Mouse (Mus musculus) embryonic facial prominence, embryonic 11.5 days (tissue): ENCODE data around the gene Slc5a3. TPM values are rescaled to one million over a fixed set of nuclear protein-coding genes. Genes with fewer than 3 reads are reported as not detected.

Source experiments
- ATAC-seq: fragments of 200-750 bp; cut with Nextera tagmentation; replicated peaks from 2 replicates; pipeline ENCODE4 v1.8.0; 2017; ENCODE audit warnings: low read depth; ENCODE audit not compliant: insufficient number of reproducible peaks, low FRiP score, low TSS enrichment
- DNase-seq: peaks from one replicate; pipeline ENCODE4 v3.0.0-alpha.2; 2015; ENCODE audit warnings: low spot score
- H3K27ac ChIP-seq: fragments of 300-500 bp; sonication (generic); replicated peaks from 2 replicates; pipeline ENCODE4 v1.5.1; 2014; ENCODE audit warnings: mild to moderate bottlenecking, low read depth, low read length, control low read depth
- H3K27me3 ChIP-seq: fragments of 300-500 bp; sonication (generic); 2 replicates; pipeline ENCODE4 v1.6.1; 2014; ENCODE audit warnings: mild to moderate bottlenecking, low read length, moderate library complexity, mixed read lengths; ENCODE audit not compliant: control insufficient read depth, insufficient read depth
- H3K36me3 ChIP-seq: fragments of 300-500 bp; sonication (generic); replicated peaks from 2 replicates; pipeline ENCODE4 v1.6.1; 2014; ENCODE audit warnings: low read depth, mild to moderate bottlenecking, low read length, moderate library complexity, mixed read lengths; ENCODE audit not compliant: control insufficient read depth, insufficient read depth
- H3K4me1 ChIP-seq: fragments of 300-500 bp; sonication (generic); 2 replicates; pipeline ENCODE4 v1.6.1; 2014; ENCODE audit warnings: low read length, mixed read lengths; ENCODE audit not compliant: control insufficient read depth, insufficient read depth
- H3K4me2 ChIP-seq: fragments of 300-500 bp; sonication (generic); 2 replicates; pipeline ENCODE4 v1.6.1; 2014; ENCODE audit warnings: low read depth, mild to moderate bottlenecking, control low read depth, low read length, moderate library complexity
- H3K4me3 ChIP-seq: fragments of 300-500 bp; sonication (generic); 2 replicates; pipeline ENCODE4 v1.5.1; 2014; ENCODE audit warnings: low read depth, low read length, control low read depth
- H3K9ac ChIP-seq: fragments of 300-500 bp; sonication (generic); replicated peaks from 2 replicates; pipeline ENCODE4 v1.6.1; 2014; ENCODE audit warnings: mild to moderate bottlenecking, control low read depth, low read length
- H3K9me3 ChIP-seq: fragments of 300-500 bp; sonication (generic); replicated peaks from 2 replicates; pipeline ENCODE4 v1.6.1; 2016; ENCODE audit warnings: mild to moderate bottlenecking, low read length, inconsistent platforms, mixed read lengths; ENCODE audit not compliant: control insufficient read depth
- WGBS: fragments of 180-500 bp; shearing (Covaris S2); extraction: QIAGEN DNeasy Blood & Tissue Kit; methylation state at CpG from one replicate; pipeline ENCODE4 v1.1.7; 2014; 5-methylcytosine and 5-hydroxymethylcytosine counted together
- polyA plus RNA-seq: library from polyadenylated mRNA; unstranded; fragments of >200 nt; fragmentation: Nextera tagmentation; extraction: Ambion mirVana; gene quantifications from 2 replicates; pipeline ENCODE4 v1.2.1, GENCODE M21; 2014

Gene Slc5a3
- polyA plus RNA-seq, 1 experiment from 2014 or later, result 12.6 TPM

- 81% methylated on average over 5 of the region's 5 CpGs for WGBS
- no peaks in the 10 kb centered on the region for H3K4me1 ChIP-seq
Observed at GRCm38 (mm10) chr16:92034676-92035075, 23.4 kb upstream of the Slc5a3 start.

GRCm38 (mm10) chr16:92036701-92037100, 21.4 kb upstream of the Slc5a3 start:
- H3K27ac ChIP-seq, result no peak overlapping the region
- ATAC-seq (no peak), DNase-seq (no peak)
- no peaks in the 10 kb centered on the region for H3K36me3 ChIP-seq
- no peaks in the 10 kb centered on the region for H3K4me1 ChIP-seq
- 67% methylated on average over 8 of the region's 8 CpGs for WGBS
- H3K4me2 ChIP-seq, result no peak overlapping the region
- no peaks in the 10 kb centered on the region for H3K27me3 ChIP-seq
- H3K9ac ChIP-seq, result no peak overlapping the region
- no peak overlapping the region for H3K4me3 ChIP-seq
- no peaks in the 10 kb centered on the region for H3K9me3 ChIP-seq

More at GRCm38 (mm10) chr16:92034676-92035075, 23.4 kb upstream of the Slc5a3 start:
- Histone ChIP-seq H3K4me3 (no peak overlapping the region), H3K27ac (no peak overlapping the region), H3K27me3 (no peaks in the 10 kb centered on the region), H3K9ac (no peak overlapping the region), H3K36me3 (no peaks in the 10 kb centered on the region; the same call in 1 of the 2 replicates), H3K9me3 (no peaks in the 10 kb centered on the region), H3K4me2 (no peak overlapping the region)
- DNase-seq, result no peak
- ATAC-seq, result no peak

DNA sequence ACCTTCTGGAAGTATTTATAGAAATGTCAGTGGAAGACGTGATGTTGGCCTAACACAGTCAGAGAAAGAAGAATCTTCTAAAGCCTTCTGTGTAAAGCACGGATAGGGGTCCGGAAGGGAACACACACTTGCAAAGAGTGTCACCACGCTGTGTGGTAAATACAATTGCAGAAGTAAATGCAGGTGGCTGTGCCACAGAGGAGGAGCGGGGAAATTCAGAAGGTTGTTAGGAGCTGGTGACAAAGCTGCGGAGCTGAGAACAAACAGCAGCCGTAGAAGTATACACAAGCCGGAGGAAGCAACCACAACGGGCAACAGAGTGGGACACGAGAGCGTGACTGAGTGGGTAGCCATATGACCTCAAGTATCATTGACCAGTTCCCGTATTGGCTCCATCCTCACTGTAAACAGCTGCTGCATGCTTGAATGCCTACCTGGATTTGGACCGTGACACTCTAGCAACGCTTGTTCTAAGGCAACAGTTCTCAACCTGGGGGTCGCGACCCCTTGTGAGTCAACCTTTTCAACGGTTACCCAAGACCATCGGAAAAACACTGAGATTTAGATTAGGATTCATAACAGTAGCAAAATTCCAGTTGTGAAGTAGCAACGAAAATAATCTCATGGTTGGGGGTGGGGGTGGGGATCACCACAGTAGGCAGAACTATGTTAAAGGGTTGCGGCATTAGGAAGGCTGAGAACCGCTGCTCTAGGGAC, 20.1 kb upstream of the Slc5a3 start:
- H3K4me3 ChIP-seq, result no peak overlapping the region
- H3K27me3 ChIP-seq, result no peaks in the 10 kb centered on the region
- no peak overlapping the region for H3K9ac ChIP-seq
- H3K4me1 ChIP-seq, result no peaks in the 10 kb centered on the region
- no peak for DNase-seq
- no peaks in the 10 kb centered on the region for H3K9me3 ChIP-seq
- H3K4me2 ChIP-seq, result no peak overlapping the region
- no peak overlapping the region for H3K27ac ChIP-seq
- 85% methylated on average over 21 of the region's 21 CpGs for WGBS
- H3K36me3 ChIP-seq, result no peaks in the 10 kb centered on the region
- ATAC-seq, result no peak

GRCm38 (mm10) chr16:92039421-92039820, 18.7 kb upstream of the Slc5a3 start:
- no peaks in the 10 kb centered on the region for H3K36me3 ChIP-seq
- H3K4me2 ChIP-seq, result no peak overlapping the region
- WGBS, result 91% methylated on average over 7 of the region's 7 CpGs
- H3K4me1 ChIP-seq, result no peaks in the 10 kb centered on the region
- no peak overlapping the region for H3K4me3 ChIP-seq
- ATAC-seq, result no peak
- H3K27me3 ChIP-seq, result no peaks in the 10 kb centered on the region
- no peaks in the 10 kb centered on the region for H3K9me3 ChIP-seq
- H3K9ac ChIP-seq, result no peak overlapping the region
- H3K27ac ChIP-seq, result no peak overlapping the region
- DNase-seq, result no peak

DNA sequence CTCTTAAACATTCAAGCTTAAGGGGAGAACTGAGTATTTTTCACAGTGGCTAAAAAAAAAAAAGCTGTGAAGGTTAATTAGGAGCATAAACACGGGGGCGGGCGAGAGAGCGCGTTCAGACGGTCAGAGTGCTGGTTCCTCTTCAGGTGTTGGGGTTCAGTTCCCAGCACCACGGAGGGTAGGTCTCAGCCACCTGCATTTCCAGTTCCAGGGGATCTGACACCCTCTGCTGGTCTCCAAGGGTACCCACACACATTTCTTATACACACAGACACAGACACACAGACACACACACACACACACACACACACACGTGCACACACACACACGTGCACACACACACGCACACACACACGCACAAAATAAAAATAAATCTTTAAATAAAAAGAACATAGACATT, 18.2 kb upstream of the Slc5a3 start:
- no peaks in the 10 kb centered on the region for H3K4me1 ChIP-seq
- no peaks in the 10 kb centered on the region for H3K27me3 ChIP-seq
- H3K9me3 ChIP-seq, result no peaks in the 10 kb centered on the region
- no peak overlapping the region for H3K9ac ChIP-seq
- DNase-seq (no peak), ATAC-seq (no peak)
- WGBS, result 93% methylated on average over 11 of the region's 11 CpGs
- no peak overlapping the region for H3K4me3 ChIP-seq
- no peaks in the 10 kb centered on the region for H3K36me3 ChIP-seq
- no peak overlapping the region for H3K4me2 ChIP-seq
- no peak overlapping the region for H3K27ac ChIP-seq

- ATAC-seq (no peak), DNase-seq (no peak)
- H3K4me1 ChIP-seq, result no peaks in the 10 kb centered on the region
- H3K4me3 ChIP-seq, result no peak overlapping the region
- 80% methylated on average over 7 of the region's 7 CpGs for WGBS
- no peaks in the 10 kb centered on the region; the same call in 1 of the 2 replicates for H3K9me3 ChIP-seq
- no peak overlapping the region for H3K9ac ChIP-seq
- H3K27me3 ChIP-seq, result no peaks in the 10 kb centered on the region
- no peak overlapping the region for H3K4me2 ChIP-seq
- no peak overlapping the region for H3K27ac ChIP-seq
- H3K36me3 ChIP-seq, result no peaks in the 10 kb centered on the region
Observed at GRCm38 (mm10) chr16:92051777-92052310, 6.3 kb upstream of the Slc5a3 start.

GRCm38 (mm10) chr16:92052569-92052968, 5.6 kb upstream of the Slc5a3 start:
- Histone ChIP-seq H3K9ac (no peak overlapping the region), H3K9me3 (no peaks in the 10 kb centered on the region; the same call in 1 of the 2 replicates), H3K4me3 (no peak overlapping the region), H3K4me2 (no peak overlapping the region), H3K36me3 (no peaks in the 10 kb centered on the region), H3K27me3 (no peaks in the 10 kb centered on the region), H3K27ac (no peak overlapping the region), H3K4me1 (no peaks in the 10 kb centered on the region)
- WGBS, result 73% methylated on average over 10 of the region's 10 CpGs
- ATAC-seq (no peak), DNase-seq (no peak)

- Histone ChIP-seq H3K4me2 (no peak overlapping the region), H3K27me3 (no peaks in the 10 kb centered on the region), H3K4me1 (no peaks in the 10 kb centered on the region), H3K27ac (no peak overlapping the region), H3K36me3 (no peaks in the 10 kb centered on the region), H3K4me3 (no peak overlapping the region), H3K9ac (no peak overlapping the region), H3K9me3 (no peaks in the 10 kb centered on the region; the same call in 1 of the 2 replicates)
- 56% methylated on average over 2 of the region's 2 CpGs for WGBS
- no peak for DNase-seq
- no peak for ATAC-seq
Observed at GRCm38 (mm10) chr16:92056711-92057110, 1.4 kb upstream of the Slc5a3 start.
